Mouse (Mus musculus) cerebellum, adult 18-20 months (tissue): ENCODE measurements around the gene Trim54.
A peak's percentile ranks its signal among the peaks of the same experiment; 100 is the strongest.

Experiments used
- DNase-seq, 2 experiments: peaks; one replicate each; pipeline ENCODE4 v3.0.0; 2021

Trim54 gene

GRCm38 (mm10) chr5:31116354-31116753 is at the start of gene Trim54:
TSS of gene Trim54 (plus strand) at chr5:31116712.
- DNase-seq = no peak

GRCm38 (mm10) chr5:31069810-31070209 is 46.7 kb upstream of the Trim54 start:
- no peak for DNase-seq

DNA sequence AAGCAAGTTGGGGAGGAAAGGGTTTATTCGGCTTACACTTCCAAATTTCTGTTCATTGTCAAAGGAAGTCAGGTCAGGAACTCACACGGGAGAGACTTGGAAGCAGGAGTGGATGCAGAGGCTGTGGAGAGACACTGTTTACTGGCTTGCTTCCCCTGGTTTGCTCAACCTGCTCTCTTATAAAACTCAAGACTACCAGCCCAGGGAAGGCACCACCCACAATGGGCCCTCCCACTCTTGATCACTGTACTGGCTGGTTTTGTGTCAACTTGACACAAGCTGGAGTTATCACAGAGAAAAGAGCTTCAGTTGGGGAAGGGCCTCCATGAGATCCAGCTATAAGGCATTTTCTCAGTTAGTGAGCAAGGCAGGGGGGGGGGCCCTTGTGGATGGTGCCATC is 45.5 kb upstream of the Trim54 start:
- DNase-seq = no peak

- no peak for DNase-seq
Observed at GRCm38 (mm10) chr5:31071821-31072220, 44.7 kb upstream of the Trim54 start.

DNA sequence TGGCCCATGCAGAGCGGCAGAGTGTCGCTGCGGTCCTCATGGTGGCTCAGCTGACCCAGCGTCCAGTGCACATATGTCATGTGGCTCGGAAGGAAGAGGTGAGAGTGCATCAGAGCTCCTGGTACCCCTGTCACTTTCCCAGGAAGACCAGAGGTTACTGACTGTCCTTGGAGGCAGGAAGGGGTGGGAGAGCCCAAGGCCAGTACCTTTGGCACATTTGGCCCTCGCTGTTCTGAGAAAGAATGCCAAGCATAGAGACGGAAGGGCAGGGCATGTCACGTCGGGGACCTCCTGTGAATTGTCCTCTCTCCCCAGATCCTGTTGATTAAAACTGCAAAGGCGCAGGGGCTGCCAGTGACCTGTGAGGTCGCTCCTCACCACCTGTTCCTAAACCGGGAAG is 43.3 kb upstream of the Trim54 start:
- no peak for DNase-seq

DNA sequence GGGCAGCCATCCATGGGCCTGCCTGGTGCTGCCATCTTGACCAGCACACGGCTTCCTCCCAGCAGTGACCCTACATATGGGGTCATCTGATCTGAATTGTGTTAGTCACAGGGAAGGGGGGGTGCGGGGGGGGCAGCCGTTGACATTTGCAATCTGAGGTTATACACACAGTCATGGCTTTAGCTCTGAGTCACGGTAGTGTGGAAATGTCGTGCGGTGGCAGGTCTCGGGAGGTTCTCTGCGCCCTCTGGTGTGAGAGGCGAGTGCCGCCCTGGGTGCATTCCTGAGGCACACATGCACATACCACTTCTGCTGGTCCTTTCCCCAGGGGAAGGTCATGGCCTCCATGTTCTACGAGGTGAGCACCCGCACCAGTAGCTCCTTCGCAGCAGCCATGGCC is 40.2 kb upstream of the Trim54 start:
- DNase-seq = no peak

GRCm38 (mm10) chr5:31080059-31080794 is 36.3 kb upstream of the Trim54 start:
- DNase-seq = no peak

- DNase-seq = no peak
Observed at GRCm38 (mm10) chr5:31080795-31081164, 35.7 kb upstream of the Trim54 start.

DNA sequence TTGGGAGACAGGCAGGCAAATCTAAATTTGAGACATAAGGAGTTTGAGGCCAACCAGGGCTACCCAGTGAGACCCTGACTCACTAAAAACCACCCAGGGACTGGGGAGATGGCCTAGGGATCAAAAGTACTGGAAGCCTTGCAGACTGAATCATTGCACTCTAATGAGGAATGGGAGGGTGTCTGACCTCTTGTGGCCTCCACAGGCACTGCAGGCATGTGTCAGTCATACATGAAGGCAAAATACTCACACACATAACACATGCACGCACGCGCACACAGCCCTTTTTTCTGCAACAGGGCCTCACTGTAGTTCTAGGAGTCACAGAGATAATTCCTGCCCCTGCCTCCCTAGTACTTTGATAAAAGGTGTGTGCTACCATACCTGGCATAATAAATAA is 35.1 kb upstream of the Trim54 start:
- DNase-seq = peak in 1 of 2 experiments; percentile 19

- DNase-seq = peak; percentile 26 to 42
Observed at GRCm38 (mm10) chr5:31082355-31082754, 34.2 kb upstream of the Trim54 start.

DNA sequence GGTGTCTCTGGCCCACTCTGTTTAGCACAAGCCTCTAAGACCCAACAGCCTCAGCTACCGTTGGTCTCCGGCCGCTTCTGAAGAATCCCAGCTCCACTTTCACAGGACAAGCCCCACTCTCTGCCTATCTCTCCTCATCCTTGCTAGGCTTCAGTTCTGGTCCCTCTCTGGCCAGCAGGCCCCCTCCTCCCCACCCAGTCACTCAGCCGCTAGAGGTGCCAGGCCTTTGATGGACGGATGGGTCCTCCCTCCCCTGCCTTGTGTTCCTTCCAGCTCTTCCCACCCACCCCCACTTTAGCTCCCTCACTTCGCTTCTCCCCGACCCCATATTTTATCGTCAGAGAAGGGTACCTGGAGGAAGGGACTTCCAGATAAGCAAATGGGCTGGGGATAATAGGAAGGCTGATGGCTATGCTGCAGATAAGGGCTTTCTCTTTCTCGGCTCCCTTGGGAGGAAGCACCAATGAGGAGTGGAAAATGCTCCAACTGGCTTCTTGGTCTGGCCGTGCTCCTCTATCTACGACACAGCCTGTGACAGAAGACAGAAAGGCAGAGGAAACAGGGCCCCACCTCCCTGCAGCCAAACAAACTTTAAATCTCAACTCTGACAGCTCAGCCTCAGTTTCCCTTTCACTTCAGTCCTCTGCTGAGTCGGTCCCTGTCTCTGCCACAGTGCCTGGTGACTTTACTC is 33.4 kb upstream of the Trim54 start:
- DNase-seq = no peak

- DNase-seq = no peak
Observed at GRCm38 (mm10) chr5:31083949-31084348, 32.6 kb upstream of the Trim54 start.

DNA sequence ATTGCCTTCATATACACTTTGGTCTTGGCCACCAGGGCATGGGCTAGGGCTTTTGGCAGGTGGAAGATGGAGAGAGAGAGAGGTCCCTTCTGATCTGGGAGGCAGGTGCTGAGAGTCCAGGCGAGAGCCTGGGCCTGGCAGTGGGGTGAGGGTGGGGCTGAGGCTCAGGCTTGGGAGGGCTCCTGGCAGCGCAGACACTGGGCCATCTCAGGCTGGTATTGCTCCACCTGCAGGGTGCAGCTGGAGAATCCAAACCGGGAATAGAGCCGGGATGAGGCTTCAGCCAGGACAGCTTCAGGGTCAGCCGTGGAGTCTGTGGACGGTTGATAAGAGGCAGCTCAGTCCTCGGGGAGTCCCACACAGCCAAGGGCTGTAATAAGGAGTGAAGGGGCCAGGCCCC is 29.9 kb upstream of the Trim54 start:
- no peak for DNase-seq

DNA sequence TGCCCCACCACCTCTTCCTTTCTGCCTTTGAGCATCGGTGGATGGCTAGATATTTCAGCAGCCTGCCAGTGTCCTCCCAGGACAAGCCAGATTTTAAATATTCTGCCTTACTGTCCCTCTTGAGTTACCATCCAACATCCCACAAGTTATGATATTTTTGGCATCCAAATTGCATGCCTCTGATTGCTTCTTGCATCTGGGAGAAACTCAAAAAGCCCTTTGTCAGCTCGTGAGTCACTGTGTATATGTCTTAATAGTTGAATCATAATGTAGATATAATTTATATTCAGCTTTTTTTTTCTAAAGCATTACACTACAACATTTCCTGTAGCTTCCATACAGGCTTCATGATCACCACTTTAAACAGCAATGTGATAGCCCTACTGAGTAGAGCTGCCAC is 29.4 kb upstream of the Trim54 start:
- no peak for DNase-seq

- no peak for DNase-seq
Observed at GRCm38 (mm10) chr5:31092231-31092975, 24.1 kb upstream of the Trim54 start.

GRCm38 (mm10) chr5:31093151-31094041 is 23.1 kb upstream of the Trim54 start:
- no peak for DNase-seq

GRCm38 (mm10) chr5:31094100-31094798 is 22.3 kb upstream of the Trim54 start:
- DNase-seq = no peak

GRCm38 (mm10) chr5:31094799-31095691 is 21.5 kb upstream of the Trim54 start:
- DNase-seq = no peak

- no peak for DNase-seq
Observed at GRCm38 (mm10) chr5:31095711-31096480, 20.6 kb upstream of the Trim54 start.

DNA sequence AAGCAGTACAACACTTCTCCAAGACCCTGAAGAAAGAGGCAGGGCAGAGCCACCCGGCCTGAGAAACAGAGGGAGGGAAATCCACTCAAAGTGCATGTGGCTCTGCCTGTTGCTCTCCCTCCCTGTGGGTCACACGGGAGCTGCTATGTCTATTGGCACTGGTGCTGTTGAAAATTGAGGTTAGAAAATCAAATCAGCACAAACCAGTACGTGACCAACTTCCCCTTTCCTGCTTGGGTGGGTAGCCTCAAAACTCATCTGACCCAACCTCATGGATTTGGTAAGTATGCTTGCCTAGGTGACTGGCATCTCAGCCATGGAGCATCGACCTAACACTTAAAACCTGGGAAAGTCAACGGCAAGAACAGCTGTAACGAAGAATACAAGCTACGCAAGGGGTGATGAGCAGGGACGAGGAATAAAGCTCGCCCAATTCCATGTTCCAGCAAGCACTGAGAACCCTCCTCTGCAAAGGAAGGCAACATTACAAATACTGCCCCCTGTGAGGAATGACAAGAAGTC is 10.6 kb upstream of the Trim54 start, which contains the start of gene Dnajc5g:
TSS of gene Dnajc5g (plus strand) at position 472 of the 522 bp plus-strand sequence.
- DNase-seq = no peak
